Mouse (Mus musculus) CH12.LX (cell line): Measurements from ENCODE around the gene Fbxo31. TPM values are rescaled to one million over a fixed set of nuclear protein-coding genes. Genes with fewer than 3 reads are reported as not detected.

Experiments used
- DNase-seq: peaks from one replicate; pipeline ENCODE4 v3.0.0-alpha.2; 2013; ENCODE audit errors: extremely low read depth
- H3K27ac ChIP-seq: 2 replicates; pipeline ENCODE4 v1.5.1; 2012; ENCODE audit warnings: low read depth, mild to moderate bottlenecking, control low read depth, moderate library complexity; ENCODE audit not compliant: insufficient read depth
- H3K27me3 ChIP-seq: replicated peaks from 2 replicates; pipeline ENCODE3; 2012; ENCODE audit warnings: inconsistent platforms
- H3K36me3 ChIP-seq, 2 experiments: replicated peaks in 1 of 2; 2 replicates each; pipeline versions ENCODE3 to v1.6.1; 2012; ENCODE audit warnings: inconsistent platforms in 1 of 2, low read length in 1 of 2, mild to moderate bottlenecking in 1 of 2, mixed read lengths in 1 of 2, moderate library complexity in 1 of 2; ENCODE audit not compliant: control insufficient read depth in 1 of 2, insufficient read depth in 1 of 2
- H3K4me1 ChIP-seq, 2 experiments: 2 replicates each; pipeline ENCODE4 v1.6.1; 2012; ENCODE audit warnings: inconsistent platforms in 1 of 2, moderate library complexity in 1 of 2; ENCODE audit not compliant: insufficient read depth in 2 of 2, control insufficient read depth in 1 of 2
- H3K4me2 ChIP-seq: 2 replicates; pipeline ENCODE4 v1.6.1; 2012; ENCODE audit warnings: low read depth, mild to moderate bottlenecking, control low read depth; ENCODE audit not compliant: poor library complexity, insufficient read depth, severe bottlenecking
- H3K4me3 ChIP-seq, 3 experiments: fragments of 150-350 bp in 1 of 3; sonication (generic) in 1 of 3; replicated peaks in 1 of 3; 2 replicates each; pipeline versions ENCODE3 to v1.5.1; 2011 to 2012; ENCODE audit warnings: low read depth in 2 of 3, low read length in 2 of 3, mild to moderate bottlenecking in 2 of 3, moderate library complexity in 2 of 3, control low read depth in 1 of 3, improper control_type of control experiment in 1 of 3, inconsistent platforms in 1 of 3, mixed read lengths in 1 of 3; ENCODE audit not compliant: poor library complexity in 1 of 3
- H3K79me2 ChIP-seq: replicated peaks from 2 replicates; pipeline ENCODE4 v1.6.1; 2012; ENCODE audit warnings: mild to moderate bottlenecking, moderate library complexity; ENCODE audit not compliant: control insufficient read depth, poor library complexity, insufficient read depth, severe bottlenecking; ENCODE audit errors: extremely low read depth
- H3K9ac ChIP-seq: 2 replicates; pipeline ENCODE4 v1.6.1; 2012; ENCODE audit warnings: low read depth, mild to moderate bottlenecking, control low read depth, moderate library complexity; ENCODE audit not compliant: insufficient read depth
- H3K9me3 ChIP-seq: replicated peaks from 2 replicates; pipeline ENCODE3; 2012; ENCODE audit warnings: low read length, inconsistent platforms, mixed read lengths
- BHLHE40 ChIP-seq: IDR thresholded peaks from 2 replicates; pipeline ENCODE4 v1.6.1; 2011; ENCODE audit warnings: mild to moderate bottlenecking, low read depth, low read length, improper control_type of control experiment
- CHD1 ChIP-seq: IDR thresholded peaks from 2 replicates; pipeline ENCODE4 v1.6.1; 2012; ENCODE audit warnings: low read depth, low read length, improper control_type of control experiment, inconsistent platforms
- CHD2 ChIP-seq: IDR thresholded peaks from 2 replicates; pipeline ENCODE4 v1.6.1; 2011; ENCODE audit warnings: low read length, improper control_type of control experiment
- CTCF ChIP-seq, 2 experiments: IDR thresholded peaks in 1 of 2; conservative IDR thresholded peaks in 1 of 2; 2 replicates each; pipeline ENCODE4 v1.5.1; 2011 to 2012; ENCODE audit warnings: low read depth in 2 of 2, low read length in 2 of 2, improper control_type of control experiment in 1 of 2, inconsistent platforms in 1 of 2, mild to moderate bottlenecking in 1 of 2, moderate library complexity in 1 of 2
- E2F4 ChIP-seq: IDR thresholded peaks from 2 replicates; pipeline ENCODE4 v1.6.1; 2011; ENCODE audit warnings: low read depth, low read length, improper control_type of control experiment; ENCODE audit not compliant: insufficient replicate concordance
- EP300 ChIP-seq: IDR thresholded peaks from 2 replicates; pipeline ENCODE4 v1.6.1; 2011; ENCODE audit warnings: low read length, improper control_type of control experiment
- ETS1 ChIP-seq: conservative IDR thresholded peaks from 2 replicates; pipeline ENCODE4 v1.6.1; 2012; ENCODE audit warnings: low read depth, mild to moderate bottlenecking, inconsistent platforms, low read length, improper control_type of control experiment, moderate library complexity
- IRF4 ChIP-seq: IDR thresholded peaks from 2 replicates; pipeline ENCODE4 v1.6.1; 2014; ENCODE audit warnings: low read depth, mild to moderate bottlenecking, inconsistent platforms, low read length, improper control_type of control experiment
- KAT2A ChIP-seq: IDR thresholded peaks from 2 replicates; pipeline ENCODE4 v1.6.1; 2012; ENCODE audit warnings: low read length, improper control_type of control experiment, inconsistent platforms; ENCODE audit not compliant: insufficient replicate concordance
- MAFK ChIP-seq: IDR thresholded peaks from 2 replicates; pipeline ENCODE4 v1.6.1; 2011; ENCODE audit warnings: low read length, improper control_type of control experiment; ENCODE audit not compliant: insufficient replicate concordance
- MEF2A ChIP-seq: IDR thresholded peaks from 2 replicates; pipeline ENCODE4 v1.6.1; 2014; ENCODE audit warnings: low read depth, mild to moderate bottlenecking, inconsistent platforms, low read length, improper control_type of control experiment, borderline replicate concordance
- MXI1 ChIP-seq: IDR thresholded peaks from 2 replicates; pipeline ENCODE4 v1.6.1; 2011; ENCODE audit warnings: mild to moderate bottlenecking, low read depth, low read length, improper control_type of control experiment
- MYC ChIP-seq: IDR thresholded peaks from 2 replicates; pipeline ENCODE4 v1.6.1; 2011; ENCODE audit warnings: low read depth, mild to moderate bottlenecking, improper control_type of control experiment, low read length
- NELFE ChIP-seq: IDR thresholded peaks from 2 replicates; pipeline ENCODE4 v1.6.1; 2011; ENCODE audit warnings: low read depth, low read length, improper control_type of control experiment
- RAD21 ChIP-seq: IDR thresholded peaks from 2 replicates; pipeline ENCODE4 v1.6.1; 2011; ENCODE audit warnings: low read depth, mild to moderate bottlenecking, low read length, improper control_type of control experiment, moderate library complexity
- SMC3 ChIP-seq: IDR thresholded peaks from 2 replicates; pipeline ENCODE4 v1.6.1; 2011; ENCODE audit warnings: low read depth, low read length, improper control_type of control experiment
- TBP ChIP-seq: conservative IDR thresholded peaks from 2 replicates; pipeline ENCODE4 v1.6.1; 2011; ENCODE audit warnings: low read depth, low read length, improper control_type of control experiment
- UBTF ChIP-seq: IDR thresholded peaks from 2 replicates; pipeline ENCODE4 v1.6.1; 2012; ENCODE audit warnings: low read depth, mild to moderate bottlenecking, inconsistent platforms, low read length, improper control_type of control experiment, moderate library complexity
- USF1 ChIP-seq: IDR thresholded peaks from 2 replicates; pipeline ENCODE4 v1.6.1; 2014; ENCODE audit warnings: low read depth, mild to moderate bottlenecking, inconsistent platforms, low read length, improper control_type of control experiment
- USF2 ChIP-seq: conservative IDR thresholded peaks from 2 replicates; pipeline ENCODE4 v1.6.1; 2011; ENCODE audit warnings: low read depth, low read length, improper control_type of control experiment
- ZC3H11A ChIP-seq: IDR thresholded peaks from 2 replicates; pipeline ENCODE4 v1.6.1; 2012; ENCODE audit warnings: low read depth, mild to moderate bottlenecking, inconsistent platforms, low read length, improper control_type of control experiment
- ZMIZ1 ChIP-seq: IDR thresholded peaks from 2 replicates; pipeline ENCODE4 v1.6.1; 2012; ENCODE audit warnings: low read depth, mild to moderate bottlenecking, inconsistent platforms, low read length, improper control_type of control experiment
- dilution Hi-C: fragments of 300-500 bp; cut with MboI; formaldehyde crosslinking; loops from 2 replicates; pipeline ENCODE4 v1.14.3; 2020; ENCODE audit warnings: low sequenced_read_pairs; ENCODE audit not compliant: extremely low pct_unique_long_range_greater_than_20kb, extremely low pct_ligation_motif_present
- in situ Hi-C: fragments of 300-500 bp; cut with MboI; formaldehyde crosslinking; loops from 3 replicates; pipeline ENCODE4 v1.14.3; 2019; ENCODE audit warnings: low sequenced_read_pairs, low pct_ligation_motif_present, low pct_unique_long_range_greater_than_20kb, mixed read lengths
- polyA plus RNA-seq: library from polyadenylated mRNA; unstranded; fragments of >175 nt; gene quantifications from 2 replicates; pipeline ENCODE4 v1.2.1, GENCODE M21; 2012; ENCODE audit warnings: low read depth; ENCODE audit not compliant: insufficient read length
- total RNA-seq, 2 experiments: library from RNA; depleted of rRNA; stranded (reverse); fragments of 300-350 nt in 1 of 2; fragments of >200 nt in 1 of 2; gene quantifications; 2 replicates each; pipeline ENCODE4 v1.2.3; 2012 to 2014

Fbxo31 gene
- total and polyA plus RNA-seq, 3 experiments = 13.2 to 24.7 (median 14.2) TPM

GRCm38 (mm10) chr8:121609251-121609650 is 30.6 kb upstream of the Fbxo31 start:
- TF ChIP-seq USF1 = no peak
- TF ChIP-seq ETS1 = no peak
- TF ChIP-seq RAD21 = no peak
- TF ChIP-seq EP300 = no peak
- TF ChIP-seq MXI1 = no peak
- no peak for TF ChIP-seq MEF2A
- TF ChIP-seq E2F4 = no peak
- TF ChIP-seq ZC3H11A = no peak
- TF ChIP-seq NELFE = no peak
- no peak for TF ChIP-seq BHLHE40
- TF ChIP-seq USF2 = no peak
- no peak for TF ChIP-seq MYC
- no peak for TF ChIP-seq KAT2A
- no peak for TF ChIP-seq MAFK
- TF ChIP-seq CHD2 = no peak
- TF ChIP-seq IRF4 = no peak
- no peak for TF ChIP-seq UBTF
- no peak for TF ChIP-seq ZMIZ1
- TF ChIP-seq CHD1 = no peak
- TF ChIP-seq TBP = no peak
- in situ Hi-C loops = no loop called here
- Histone ChIP-seq H3K4me2 (no peak overlapping the region), H3K36me3 (no peaks in the 10 kb centered on the region), H3K79me2 (no peaks in the 10 kb centered on the region), H3K9me3 (no peaks in the 10 kb centered on the region), H3K9ac (no peak overlapping the region), H3K27me3 (peaks cover 62% of the 10 kb centered on the region), H3K4me1 (peaks cover 0 to 2% of the 10 kb centered on the region in 2 experiments; a peak in 1 of 4 replicates), H3K4me3 (no peak overlapping the region), H3K27ac (no peak overlapping the region)
- dilution Hi-C loops = no loop called here
- DNase-seq = no peak

GRCm38 (mm10) chr8:121607661-121608060 is 29.1 kb upstream of the Fbxo31 start:
- no peak overlapping the region for H3K9ac ChIP-seq
- peaks cover 0 to 2% of the 10 kb centered on the region in 2 experiments; a peak in 1 of 4 replicates for H3K4me1 ChIP-seq
- dilution Hi-C loops = no loop called here
- no peaks in the 10 kb centered on the region for H3K79me2 ChIP-seq
- no peaks in the 10 kb centered on the region for H3K36me3 ChIP-seq
- no peak overlapping the region for H3K4me2 ChIP-seq
- no peak overlapping the region for H3K4me3 ChIP-seq
- H3K27ac ChIP-seq = no peak overlapping the region
- no peak for DNase-seq
- TF ChIP-seq ZMIZ1 = no peak
- peak; percentile 43 for TF ChIP-seq SMC3
- TF ChIP-seq CTCF (conservative IDR thresholded peaks at IDR 0.05 in 1 of 2, IDR thresholded peaks at IDR 0.05 in 1 of 2; ENCODE audit: low read depth in 2 of 2, low read length in 2 of 2) = peak; percentile 33 to 70; a peak in 3 of 4 replicates
- in situ Hi-C loops = no loop called here
- H3K27me3 ChIP-seq = peaks cover 49% of the 10 kb centered on the region
- no peaks in the 10 kb centered on the region for H3K9me3 ChIP-seq
